Mouse (Mus musculus) MEL (cell line): Measurements from ENCODE around the gene Cpm. TPM values are rescaled to one million over a fixed set of nuclear protein-coding genes. Genes with fewer than 3 reads are reported as not detected.
"Not testable (repeated sequence)": the region's sequence is repeated elsewhere in the genome, so short reads cannot be mapped to it uniquely, and the experiment has no call there.

Experiments
- DNase-seq: peaks from one replicate; pipeline ENCODE4 v3.0.0; 2011; ENCODE audit warnings: low read depth, low spot score
- H3K27ac ChIP-seq: 2 replicates; pipeline ENCODE4 v1.5.1; 2012; ENCODE audit warnings: low read depth, mild to moderate bottlenecking, control low read depth, low read length, moderate library complexity; ENCODE audit not compliant: control insufficient read depth
- H3K27me3 ChIP-seq, 2 experiments: fragments of 150-350 bp in 1 of 2; sonication (generic) in 1 of 2; 2 replicates each; pipeline ENCODE4 v1.6.1; 2012; ENCODE audit warnings: low read length in 2 of 2, mild to moderate bottlenecking in 2 of 2, improper control_type of control experiment in 1 of 2, moderate library complexity in 1 of 2; ENCODE audit not compliant: insufficient read depth in 2 of 2, control insufficient read depth in 1 of 2
- H3K36me3 ChIP-seq, 2 experiments: 2 replicates each; pipeline ENCODE4 v1.6.1; 2012 to 2014; ENCODE audit warnings: low read length in 2 of 2, improper control_type of control experiment in 1 of 2, inconsistent platforms in 1 of 2, mild to moderate bottlenecking in 1 of 2; ENCODE audit not compliant: insufficient read depth in 2 of 2, control insufficient read depth in 1 of 2
- H3K4me1 ChIP-seq, 2 experiments: fragments of 150-350 bp in 1 of 2; sonication (generic) in 1 of 2; 2 replicates each; pipeline ENCODE4 v1.6.1; 2012; ENCODE audit warnings: low read length in 2 of 2, improper control_type of control experiment in 1 of 2, mild to moderate bottlenecking in 1 of 2; ENCODE audit not compliant: insufficient read depth in 2 of 2, control insufficient read depth in 1 of 2
- H3K4me3 ChIP-seq, 2 experiments: fragments of 150-350 bp in 1 of 2; sonication (generic) in 1 of 2; 2 replicates each; pipeline ENCODE4 v1.5.1; 2012; ENCODE audit warnings: low read depth in 2 of 2, low read length in 2 of 2, mild to moderate bottlenecking in 2 of 2, moderate library complexity in 2 of 2, control low read depth in 1 of 2, improper control_type of control experiment in 1 of 2; ENCODE audit not compliant: control insufficient read depth in 1 of 2, insufficient read depth in 1 of 2
- H3K79me2 ChIP-seq: 2 replicates; pipeline ENCODE4 v1.6.1; 2012; ENCODE audit warnings: mild to moderate bottlenecking, low read length, moderate library complexity; ENCODE audit not compliant: control insufficient read depth, poor library complexity, insufficient read depth
- H3K9ac ChIP-seq: 2 replicates; pipeline ENCODE4 v1.6.1; 2012; ENCODE audit warnings: low read depth, mild to moderate bottlenecking, control low read depth, low read length, moderate library complexity; ENCODE audit not compliant: control insufficient read depth, poor library complexity, severe bottlenecking
- H3K9me3 ChIP-seq: fragments of 150-350 bp; sonication (generic); replicated peaks from 2 replicates; pipeline ENCODE4 v1.6.1; 2012; ENCODE audit warnings: mild to moderate bottlenecking, low read length, improper control_type of control experiment, moderate library complexity; ENCODE audit not compliant: insufficient read depth
- CHD2 ChIP-seq: IDR thresholded peaks from 2 replicates; pipeline ENCODE4 v1.6.1; 2011; ENCODE audit warnings: low read length, improper control_type of control experiment
- ELF1 ChIP-seq: IDR thresholded peaks from 2 replicates; pipeline ENCODE4 v1.6.1; 2014; ENCODE audit warnings: low read depth, mild to moderate bottlenecking, inconsistent platforms, low read length, improper control_type of control experiment, moderate library complexity
- EP300 ChIP-seq, 2 experiments: IDR thresholded peaks; 2 replicates each; pipeline ENCODE4 v1.6.1; 2011; ENCODE audit warnings: improper control_type of control experiment in 2 of 2, low read length in 2 of 2, low read depth in 1 of 2, mild to moderate bottlenecking in 1 of 2
- GATA1 ChIP-seq: IDR thresholded peaks from 2 replicates; pipeline ENCODE4 v1.6.1; 2011; ENCODE audit warnings: low read depth, low read length, improper control_type of control experiment
- JUND ChIP-seq: IDR thresholded peaks from 2 replicates; pipeline ENCODE4 v1.6.1; 2011; ENCODE audit warnings: low read depth, mild to moderate bottlenecking, improper control_type of control experiment, low read length
- MAZ ChIP-seq: IDR thresholded peaks from 2 replicates; pipeline ENCODE4 v1.6.1; 2012; ENCODE audit warnings: low read depth, mild to moderate bottlenecking, inconsistent platforms, low read length, improper control_type of control experiment
- MYB ChIP-seq: IDR thresholded peaks from 2 replicates; pipeline ENCODE4 v1.6.1; 2011; ENCODE audit warnings: mild to moderate bottlenecking, low read depth, low read length, improper control_type of control experiment
- NELFE ChIP-seq: IDR thresholded peaks from 2 replicates; pipeline ENCODE4 v1.6.1; 2011; ENCODE audit warnings: low read depth, low read length, improper control_type of control experiment
- POLR2AphosphoS2 ChIP-seq: IDR thresholded peaks from 2 replicates; pipeline ENCODE4 v1.6.1; 2011; ENCODE audit warnings: low read length, improper control_type of control experiment
- POLR2AphosphoS5 ChIP-seq: IDR thresholded peaks from 2 replicates; pipeline ENCODE4 v1.6.1; 2012; ENCODE audit warnings: low read depth, borderline replicate concordance, mild to moderate bottlenecking, inconsistent platforms, low read length, moderate library complexity, mixed read lengths
- RAD21 ChIP-seq: IDR thresholded peaks from 2 replicates; pipeline ENCODE4 v1.6.1; 2011; ENCODE audit warnings: mild to moderate bottlenecking, low read depth, low read length, improper control_type of control experiment
- RCOR1 ChIP-seq: IDR thresholded peaks from 2 replicates; pipeline ENCODE4 v1.6.1; 2012; ENCODE audit warnings: low read depth, mild to moderate bottlenecking, inconsistent platforms, low read length, improper control_type of control experiment
- SIN3A ChIP-seq: IDR thresholded peaks from 2 replicates; pipeline ENCODE4 v1.6.1; 2012; ENCODE audit warnings: low read length, improper control_type of control experiment, inconsistent platforms
- TAL1 ChIP-seq: IDR thresholded peaks from 2 replicates; pipeline ENCODE4 v1.6.1; 2012; ENCODE audit warnings: mild to moderate bottlenecking, inconsistent platforms, low read length, moderate library complexity, mixed read lengths
- UBTF ChIP-seq: IDR thresholded peaks from 2 replicates; pipeline ENCODE4 v1.6.1; 2012; ENCODE audit warnings: low read depth, mild to moderate bottlenecking, inconsistent platforms, low read length, improper control_type of control experiment, moderate library complexity, borderline replicate concordance; ENCODE audit not compliant: insufficient read depth
- USF1 ChIP-seq: IDR thresholded peaks from 2 replicates; pipeline ENCODE4 v1.6.1; 2014; ENCODE audit warnings: low read depth, mild to moderate bottlenecking, inconsistent platforms, low read length, improper control_type of control experiment, moderate library complexity
- USF2 ChIP-seq, 2 experiments: IDR thresholded peaks; 2 replicates each; pipeline ENCODE4 v1.6.1; 2011 to 2012; ENCODE audit warnings: improper control_type of control experiment in 2 of 2, low read length in 2 of 2, borderline replicate concordance in 1 of 2, inconsistent platforms in 1 of 2, low read depth in 1 of 2, mild to moderate bottlenecking in 1 of 2; ENCODE audit not compliant: insufficient read depth in 1 of 2
- ZKSCAN1 ChIP-seq: IDR thresholded peaks from 2 replicates; pipeline ENCODE4 v1.6.1; 2012; ENCODE audit warnings: low read depth, mild to moderate bottlenecking, inconsistent platforms, low read length, improper control_type of control experiment, moderate library complexity
- polyA plus RNA-seq, 2 experiments: library from polyadenylated mRNA; stranded (reverse) in 1 of 2; unstranded in 1 of 2; fragments of >175 nt in 1 of 2; fragments of >200 nt in 1 of 2; gene quantifications; 2 replicates each; pipeline versions ENCODE4 v1.2.1 to v1.2.4; 2012; ENCODE audit warnings: low replicate concordance in 2 of 2, low read depth in 1 of 2; ENCODE audit not compliant: insufficient read length in 2 of 2, insufficient read depth in 1 of 2, missing spikeins in 1 of 2
- total RNA-seq: library from RNA; depleted of rRNA; stranded (reverse); fragments of 300-350 nt; gene quantifications from 2 replicates; pipeline ENCODE4 v1.2.3, GENCODE M21; 2012

The Cpm gene
- total and polyA plus RNA-seq, 3 experiments = 0.04 to 0.40 TPM; not detected in 1

DNA sequence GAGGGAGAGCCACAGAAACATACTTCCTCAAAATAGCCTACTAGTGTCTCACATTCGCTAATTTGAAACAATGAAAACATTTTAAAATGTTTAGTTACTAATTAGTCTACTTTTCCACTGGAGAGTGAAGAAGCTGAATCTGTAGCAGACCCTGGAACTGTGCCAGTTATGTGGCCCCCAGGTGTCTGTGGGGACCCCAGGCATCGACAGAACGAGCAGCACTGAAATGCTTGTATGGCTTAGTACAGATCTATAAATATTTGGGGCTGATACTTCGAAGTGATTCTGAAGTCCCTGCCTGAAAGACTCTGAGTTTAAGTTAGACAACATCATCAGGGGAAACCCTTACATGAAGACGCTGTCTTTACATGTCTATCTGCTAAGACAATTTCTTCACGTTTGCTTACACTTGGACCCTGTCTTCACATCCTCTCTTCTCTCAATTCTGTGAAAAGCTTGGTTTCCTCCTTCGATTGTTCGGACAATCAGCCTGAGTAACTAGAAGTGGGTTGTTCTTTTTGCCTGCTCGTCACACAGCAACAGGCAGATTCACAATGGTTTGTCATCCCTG, 33.0 kb upstream of the Cpm start:
- Histone ChIP-seq H3K36me3 (no peaks in the 10 kb centered on the region), H3K9ac (no peak overlapping the region), H3K9me3 (no peaks in the 10 kb centered on the region), H3K79me2 (no peaks in the 10 kb centered on the region), H3K27ac (no peak overlapping the region), H3K27me3 (no peaks in the 10 kb centered on the region), H3K4me3 (no peak overlapping the region), H3K4me1 (no peaks in the 10 kb centered on the region)
- no peak for TF ChIP-seq USF2 (IDR thresholded peaks at IDR 0.05; ENCODE audit: borderline replicate concordance in 1 of 2, insufficient read depth in 1 of 2, low read depth in 1 of 2, low read length in 2 of 2)
- no peak for TF ChIP-seq RCOR1
- no peak for TF ChIP-seq POLR2AphosphoS5
- TF ChIP-seq USF1 = no peak
- no peak for TF ChIP-seq EP300 (IDR thresholded peaks at IDR 0.05; ENCODE audit: low read depth in 1 of 2, low read length in 2 of 2)
- no peak for TF ChIP-seq MAZ
- no peak for TF ChIP-seq NELFE
- no peak for TF ChIP-seq ELF1
- TF ChIP-seq JUND = no peak
- no peak for DNase-seq

DNA sequence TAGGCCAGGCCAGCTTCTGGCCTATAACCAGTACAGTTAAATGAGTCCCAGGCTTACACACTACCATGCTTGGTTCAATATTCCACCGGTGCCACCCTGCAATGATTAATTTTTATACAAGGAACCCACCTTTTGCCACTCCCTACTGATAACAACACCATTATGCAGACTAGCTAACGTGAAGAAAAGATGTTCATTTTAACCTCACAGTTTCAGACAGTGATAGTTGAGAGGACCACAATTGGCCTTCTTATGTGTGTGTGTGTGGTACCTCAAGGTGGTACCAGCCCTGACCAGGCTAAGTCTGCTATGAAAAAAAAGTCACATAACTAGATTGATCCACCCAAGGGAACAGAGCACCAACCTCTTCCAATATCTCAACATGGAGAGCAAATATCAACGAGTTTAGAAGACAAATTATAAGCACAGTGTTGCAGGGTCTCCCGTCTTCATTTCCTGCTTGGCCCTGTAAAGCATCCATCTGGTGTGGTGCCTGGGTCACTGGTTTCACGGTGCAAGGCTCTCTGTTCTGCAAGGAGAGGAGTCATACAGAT, 32.5 kb upstream of the Cpm start:
- H3K79me2 ChIP-seq = no peaks in the 10 kb centered on the region
- no peak overlapping the region for H3K27ac ChIP-seq
- DNase-seq = no peak
- no peaks in the 10 kb centered on the region for H3K9me3 ChIP-seq
- no peaks in the 10 kb centered on the region for H3K27me3 ChIP-seq
- H3K4me1 ChIP-seq = no peaks in the 10 kb centered on the region
- no peak overlapping the region for H3K4me3 ChIP-seq
- TF ChIP-seq POLR2AphosphoS2 (no peak), JUND (no peak), TAL1 (no peak), USF1 (no peak), SIN3A (no peak), MYB (no peak), ZKSCAN1 (no peak), RAD21 (no peak), GATA1 (no peak), CHD2 (no peak), UBTF (no peak)
- H3K36me3 ChIP-seq = no peaks in the 10 kb centered on the region
- no peak overlapping the region for H3K9ac ChIP-seq

DNA sequence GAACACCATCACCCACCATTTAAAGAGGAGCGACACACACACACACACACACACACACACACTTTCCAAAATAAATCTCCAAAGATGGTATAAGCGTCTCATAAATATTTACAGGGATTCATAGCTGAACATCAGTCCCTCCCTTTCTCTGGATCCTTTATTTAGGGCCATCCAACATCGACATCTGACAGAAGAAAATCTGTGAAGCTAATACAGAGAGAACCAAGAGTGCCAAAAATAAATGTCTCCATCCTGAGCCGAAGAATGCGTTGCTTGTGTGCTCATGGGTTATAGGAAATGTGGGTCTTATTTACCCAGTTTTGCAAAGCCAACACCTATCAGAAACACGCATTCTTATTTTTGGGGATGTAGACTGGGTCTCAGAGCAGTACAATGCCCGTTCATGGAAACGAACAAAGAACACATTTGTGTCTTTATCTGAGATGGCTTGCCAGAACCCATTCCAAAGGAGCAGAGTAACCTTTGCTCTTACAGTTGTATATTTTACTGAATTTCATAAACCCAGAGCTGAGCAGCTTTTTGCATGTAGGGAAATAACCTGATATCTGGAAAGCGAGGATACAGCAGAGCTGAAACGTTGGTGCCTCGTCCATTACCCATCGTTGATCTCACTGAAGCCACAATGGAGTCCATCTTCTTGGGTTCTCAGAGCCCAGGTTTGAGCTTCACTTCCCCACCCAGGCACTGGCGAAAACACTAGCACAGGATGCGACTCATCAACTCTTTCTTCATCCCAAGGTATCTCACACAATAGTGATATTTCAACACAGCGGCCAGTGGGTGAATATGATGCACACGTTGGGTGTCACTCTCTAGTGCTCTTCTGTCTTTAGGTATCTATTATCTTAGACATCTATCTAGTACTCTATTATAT, 31.7 kb upstream of the Cpm start:
- H3K27me3 ChIP-seq, H3K4me1 ChIP-seq, H3K27ac ChIP-seq, DNase-seq, H3K79me2 ChIP-seq, H3K4me3 ChIP-seq, H3K36me3 ChIP-seq, H3K9ac ChIP-seq, H3K9me3 ChIP-seq: not testable (repeated sequence)
